In the genomic region with DNA sequence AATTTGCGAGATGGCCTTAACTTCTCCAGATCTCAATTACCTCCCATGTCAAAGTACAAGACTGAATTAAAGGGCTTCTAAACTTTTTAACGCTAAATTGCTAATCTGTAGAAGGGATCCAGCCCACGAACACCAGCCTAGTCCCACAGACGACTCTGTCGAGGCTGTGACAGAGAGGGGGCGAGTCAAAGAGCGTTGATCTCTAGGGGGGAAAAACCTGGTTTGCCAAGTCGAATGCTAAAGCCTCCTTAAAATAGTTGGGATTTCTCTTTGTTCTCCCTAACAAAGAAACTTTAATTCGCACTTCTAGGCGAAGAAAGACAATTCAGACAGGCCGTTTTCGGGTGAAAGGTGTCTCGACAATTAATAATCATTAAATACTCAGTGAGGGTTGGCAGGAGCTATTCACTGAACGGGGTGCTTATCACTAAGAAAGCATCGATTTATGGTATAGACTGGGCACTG, we compare ENCODE assay signal across 7 mouse cellular contexts. TPM values are rescaled to one million over a fixed set of nuclear protein-coding genes. Genes with fewer than 3 reads are reported as not detected.
DNase-seq lines count a peak whose midpoint lies in the region; ATAC-seq and TF ChIP-seq lines count a peak whose summit lies in the region.

No protein-coding gene starts in this region.

- peaks cover 8% of the 10 kb centered on the region for H3K4me1 ChIP-seq in testis, adult 2 months (ENCODE audit: control insufficient read depth, insufficient read depth, low read length)
- peaks cover 21% of the 10 kb centered on the region for H3K4me1 ChIP-seq in hindbrain, embryonic 10.5 days (replicated peaks)
- peaks cover 5% of the 10 kb centered on the region; the same call in 1 of the 2 replicates for H3K4me1 ChIP-seq in liver, postnatal 0 days (ENCODE audit: insufficient read depth)

- TF ChIP-seq CTCF in testis, adult 2 months (IDR thresholded peaks at IDR 0.05; ENCODE audit: control insufficient read depth, insufficient read depth, insufficient replicate concordance, low read depth, low read length) = no peak
- no peak for TF ChIP-seq CTCF in liver, postnatal 0 days (IDR thresholded peaks at IDR 0.05; ENCODE audit: low read depth)

- H3K4me2 ChIP-seq in liver, postnatal 0 days (ENCODE audit: low read depth, low read length) = peak overlapping the region; percentile 70; the same call in 1 of the 2 replicates

- H3K36me3 ChIP-seq in testis, adult 2 months (ENCODE audit: control insufficient read depth, insufficient read depth, low read length) = no peaks in the 10 kb centered on the region
- H3K36me3 ChIP-seq in hindbrain, embryonic 10.5 days = no peaks in the 10 kb centered on the region
- no peaks in the 10 kb centered on the region for H3K36me3 ChIP-seq in liver, postnatal 0 days (replicated peaks; ENCODE audit: insufficient read depth, low read length)

- intact Hi-C loops in left cerebral cortex, postnatal 10 days (cut with DNase I) = no loop called here

- peak overlapping the region; percentile 57; the same call in 1 of the 2 replicates for H3K4me3 ChIP-seq in testis, adult 2 months (ENCODE audit: control insufficient read depth, low read depth, low read length)
- H3K4me3 ChIP-seq in hindbrain, embryonic 10.5 days = peak overlapping the region; percentile 60
- H3K4me3 ChIP-seq in liver, postnatal 0 days (ENCODE audit: low read depth, low read length) = peak overlapping the region; percentile 44; the same call in 1 of the 2 replicates

- H3K27me3 ChIP-seq in testis, adult 2 months (ENCODE audit: control insufficient read depth, insufficient read depth, low read length) = no peaks in the 10 kb centered on the region
- peaks cover 42% of the 10 kb centered on the region for H3K27me3 ChIP-seq in hindbrain, embryonic 10.5 days (ENCODE audit: insufficient read depth, poor library complexity, severe bottlenecking)
- peaks cover 13% of the 10 kb centered on the region; the same call in 1 of the 2 replicates for H3K27me3 ChIP-seq in liver, postnatal 0 days (ENCODE audit: insufficient read depth, low read length)

- ATAC-seq in liver, postnatal 0 days = no peak

- H3K9me3 ChIP-seq in hindbrain, embryonic 10.5 days = no peaks in the 10 kb centered on the region
- H3K9me3 ChIP-seq in liver, postnatal 0 days (ENCODE audit: low read length) = no peaks in the 10 kb centered on the region

- H3K9ac ChIP-seq in liver, postnatal 0 days (replicated peaks) = 0 out of 2 replicates have a peak overlapping the region, but pooled peaks have one; percentile 13

- no peak for DNase-seq in testis, postnatal 10 days (ENCODE audit: low spot score)
- DNase-seq in hindbrain, embryonic 10.5 days (ENCODE audit: low spot score) = peak; percentile 20
- DNase-seq in liver, postnatal 0 days = no peak
- no peak for DNase-seq in layer of hippocampus, postnatal 10 days (ENCODE audit: low spot score in 2 of 2)
- DNase-seq in left cerebral cortex, postnatal 10 days (ENCODE audit: extremely low spot score in 1 of 2, low spot score in 2 of 2) = no peak
- no peak for DNase-seq in right cerebral cortex, postnatal 10 days (ENCODE audit: low spot score in 2 of 2)

- TF ChIP-seq EP300 in liver, postnatal 0 days (IDR thresholded peaks at IDR 0.05; ENCODE audit: low read depth) = no peak

- no peak overlapping the region for H3K27ac ChIP-seq in testis, adult 2 months (ENCODE audit: control insufficient read depth, insufficient read depth, low read depth, low read length)
- peak overlapping the region; percentile 88 for H3K27ac ChIP-seq in hindbrain, embryonic 10.5 days
- no peak overlapping the region for H3K27ac ChIP-seq in liver, postnatal 0 days (ENCODE audit: low read depth)

- TF ChIP-seq POLR2A in testis, adult 2 months (IDR thresholded peaks at IDR 0.05; ENCODE audit: control insufficient read depth, low read depth, low read length) = no peak

- 6% methylated on average over 15 of the region's 15 CpGs for WGBS in hindbrain, embryonic 10.5 days
- WGBS in liver, postnatal 0 days (ENCODE audit: insufficient replicate concordance) = 13% methylated on average over 15 of the region's 15 CpGs

RNA-seq across cellular contexts. Expression of a gene that starts 27.0 kb away (rescaled TPM):
- 29.6 and 31.1 TPM in 2 replicates for polyA plus RNA-seq in testis, adult 2 months (2012; rRNA removed)
- 40.3 and 44.3 TPM in 2 replicates for polyA plus RNA-seq in hindbrain, embryonic 10.5 days (2016; fragmentation: Nextera tagmentation; extraction: Ambion mirVana)
- 7.6 and 8.0 TPM in 2 replicates for polyA plus RNA-seq in liver, postnatal 0 days (2015; fragmentation: Nextera tagmentation; extraction: Ambion mirVana)
- 10 to 100 TPM; 48.5 to 50.8 TPM for total RNA-seq in layer of hippocampus, postnatal 10 days (2021)
- total RNA-seq in left cerebral cortex, postnatal 10 days (2021) = 10 to 100 TPM; 44.5 to 51.2 TPM
